Mouse (Mus musculus) spleen, postnatal 10 days (tissue): ENCODE data around the gene Kcnmb4.
A peak's percentile ranks its signal among the peaks of the same experiment; 100 is the strongest.

Experiments
- DNase-seq, 2 experiments: peaks; one replicate each; pipeline ENCODE4 v3.0.0; 2021 to 2022; ENCODE audit warnings: low spot score in 2 of 2

Kcnmb4 gene

DNA sequence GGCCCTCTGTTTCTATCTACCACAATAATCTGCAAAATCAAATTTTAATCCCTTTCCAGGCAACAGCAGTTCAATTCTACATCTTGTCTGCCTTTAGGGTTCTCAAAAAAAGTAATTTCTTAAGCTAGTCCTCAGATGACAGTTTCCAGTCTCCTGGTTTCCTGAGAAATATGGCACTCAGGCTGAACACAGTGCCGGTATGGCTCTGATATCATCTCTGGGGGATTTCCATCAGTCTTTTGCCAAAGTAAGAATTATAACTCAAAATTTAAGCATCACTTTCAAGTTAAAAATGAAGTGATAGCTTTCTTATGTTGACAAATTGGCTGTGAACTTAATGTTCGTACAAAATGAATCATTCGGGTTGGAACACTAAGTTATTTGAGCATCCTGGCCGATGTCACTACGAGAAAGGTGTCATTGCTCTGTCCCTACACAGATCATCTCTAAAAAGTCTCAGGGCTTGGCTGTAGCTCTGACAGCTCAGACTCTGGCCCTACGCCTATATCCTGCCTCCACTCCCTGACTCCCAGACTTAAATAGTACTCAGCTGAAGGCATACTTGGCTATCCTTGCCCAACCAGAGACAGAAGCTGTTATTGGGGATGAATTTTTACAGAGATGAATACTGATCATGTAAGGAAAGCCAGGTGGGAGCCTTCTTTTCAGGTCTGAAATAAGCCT is 70.8 kb downstream of the Kcnmb4 start:
- no peak for DNase-seq

DNA sequence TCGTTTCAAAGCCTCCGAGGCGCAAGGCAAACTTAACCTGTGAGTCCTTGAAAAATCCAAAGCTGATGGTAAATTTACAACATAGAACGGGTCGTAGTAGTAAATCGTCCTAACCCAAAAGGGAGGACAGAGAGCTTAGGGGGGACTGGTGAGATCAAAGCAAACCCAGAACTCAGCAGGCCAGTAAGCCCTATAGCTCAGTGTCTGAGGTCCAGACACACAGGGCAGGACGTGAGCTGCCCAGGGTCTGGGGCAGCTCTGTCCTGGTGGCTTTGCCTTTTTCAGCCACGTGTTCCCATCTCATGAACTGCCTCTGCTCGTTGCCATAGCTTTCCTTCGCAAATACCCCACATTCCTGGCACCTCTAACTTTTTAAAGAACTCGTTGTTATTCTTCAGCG is 75.7 kb downstream of the Kcnmb4 start:
- no peak for DNase-seq

DNA sequence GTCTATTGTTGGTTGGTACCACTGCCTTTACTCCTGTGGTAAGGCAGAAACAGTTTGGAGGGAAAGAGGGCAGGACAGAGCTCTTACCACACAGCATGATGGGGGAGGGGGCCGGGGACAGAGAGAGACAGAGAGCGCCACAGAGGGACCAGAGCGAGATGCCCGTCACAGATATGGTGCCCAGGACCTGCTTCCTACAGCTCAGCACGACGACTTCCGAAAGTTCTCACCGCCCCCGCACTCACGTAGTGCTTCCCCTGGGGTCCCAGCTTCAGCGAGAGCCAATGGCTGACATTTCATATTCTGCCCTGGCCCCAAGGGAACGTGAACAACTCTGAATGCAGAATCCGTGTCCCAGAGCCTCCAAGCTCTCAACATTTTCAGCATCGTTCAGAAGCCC is 76.1 kb downstream of the Kcnmb4 start:
- peak; percentile 4 to 33 for DNase-seq

GRCm38 (mm10) chr10:116396966-116397365 is 76.7 kb downstream of the Kcnmb4 start:
- no peak for DNase-seq

- no peak for DNase-seq
Measured at GRCm38 (mm10) chr10:116396279-116396678, 77.4 kb downstream of the Kcnmb4 start.

GRCm38 (mm10) chr10:116394585-116394984 is 79.1 kb downstream of the Kcnmb4 start:
- no peak for DNase-seq

DNA sequence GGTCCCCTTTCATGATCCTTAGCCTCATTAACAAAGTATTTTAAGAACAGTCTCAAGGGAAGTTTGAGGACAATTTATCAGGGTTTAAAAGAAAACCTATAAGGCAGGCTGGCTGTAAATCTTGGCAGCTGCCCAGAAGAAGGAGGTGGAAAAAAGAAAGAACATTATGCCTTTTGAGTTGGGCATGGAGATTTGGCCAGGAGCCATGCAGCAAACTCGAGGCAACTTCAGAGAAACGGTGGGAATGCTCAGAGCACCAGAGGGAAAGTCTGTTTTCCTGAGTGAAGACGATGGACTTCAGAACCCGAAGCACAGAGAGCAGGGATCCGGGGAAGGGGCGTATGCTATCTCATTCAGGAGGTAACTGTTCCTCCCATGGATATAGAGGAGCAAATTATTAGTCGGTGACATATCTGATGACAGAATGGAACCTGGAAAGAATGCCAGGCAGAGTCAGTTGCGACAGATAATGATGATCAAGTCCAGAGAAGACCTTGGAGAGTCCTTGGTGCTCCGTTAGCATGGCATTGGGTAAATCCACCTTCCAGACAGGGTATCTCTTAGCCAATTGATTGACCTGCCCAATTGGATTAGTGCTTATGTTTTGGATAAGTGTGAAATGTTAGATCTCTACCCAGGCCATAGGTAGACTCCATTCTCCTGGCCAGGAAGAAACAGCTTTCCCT is 79.7 kb downstream of the Kcnmb4 start:
- no peak for DNase-seq

GRCm38 (mm10) chr10:116388840-116389239 is 84.8 kb downstream of the Kcnmb4 start:
- DNase-seq: no peak

GRCm38 (mm10) chr10:116386391-116386885 is 87.2 kb downstream of the Kcnmb4 start:
- DNase-seq: no peak

DNA sequence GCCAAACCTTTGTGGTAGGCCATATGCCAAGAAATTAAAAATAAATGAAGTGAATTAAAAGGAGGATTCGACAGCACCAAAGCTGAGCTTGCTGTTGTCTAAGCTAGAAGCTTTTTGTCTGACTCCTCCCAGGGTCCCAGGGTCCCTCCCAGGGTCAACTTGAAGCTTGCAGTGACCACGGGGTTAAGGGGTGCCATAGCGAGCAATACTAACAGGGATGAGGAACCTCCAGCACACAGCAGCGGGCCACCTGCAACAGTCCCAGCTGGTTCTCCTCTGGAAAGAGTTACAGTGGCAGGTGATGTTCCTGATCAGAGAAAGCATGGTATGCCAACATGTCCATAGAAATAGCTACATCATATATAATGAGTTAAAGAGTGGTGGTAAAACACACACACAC is 89.3 kb downstream of the Kcnmb4 start:
- no peak for DNase-seq

GRCm38 (mm10) chr10:116382826-116383685 is 90.6 kb downstream of the Kcnmb4 start:
- no peak for DNase-seq

DNA sequence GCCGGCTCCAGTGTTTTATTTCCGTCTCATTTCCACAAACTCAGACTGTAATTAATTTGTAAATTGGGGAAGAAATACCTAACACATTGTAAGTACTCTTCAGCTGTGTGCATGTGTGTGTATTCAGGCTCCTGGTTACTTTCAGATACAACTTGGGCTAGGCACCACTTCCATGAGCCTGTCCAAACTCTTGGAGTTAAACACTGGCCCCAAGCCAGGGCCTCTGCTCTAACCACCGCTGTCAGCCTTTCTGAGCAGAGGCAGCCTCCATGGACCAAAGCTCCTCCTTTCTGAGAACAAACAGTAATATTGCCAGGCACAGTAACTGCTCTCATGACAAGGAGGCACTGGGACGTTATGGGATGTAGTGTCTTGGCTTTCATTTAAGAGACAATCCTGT is 96.8 kb downstream of the Kcnmb4 start:
- no peak for DNase-seq

- DNase-seq: no peak
Measured at GRCm38 (mm10) chr10:116374111-116374510, 99.6 kb downstream of the Kcnmb4 start.

- no peak for DNase-seq
Measured at GRCm38 (mm10) chr10:116370991-116371725, 102.5 kb downstream of the Kcnmb4 start.
